Mouse (Mus musculus): ENCODE results near the gene Spi1.

DNA sequence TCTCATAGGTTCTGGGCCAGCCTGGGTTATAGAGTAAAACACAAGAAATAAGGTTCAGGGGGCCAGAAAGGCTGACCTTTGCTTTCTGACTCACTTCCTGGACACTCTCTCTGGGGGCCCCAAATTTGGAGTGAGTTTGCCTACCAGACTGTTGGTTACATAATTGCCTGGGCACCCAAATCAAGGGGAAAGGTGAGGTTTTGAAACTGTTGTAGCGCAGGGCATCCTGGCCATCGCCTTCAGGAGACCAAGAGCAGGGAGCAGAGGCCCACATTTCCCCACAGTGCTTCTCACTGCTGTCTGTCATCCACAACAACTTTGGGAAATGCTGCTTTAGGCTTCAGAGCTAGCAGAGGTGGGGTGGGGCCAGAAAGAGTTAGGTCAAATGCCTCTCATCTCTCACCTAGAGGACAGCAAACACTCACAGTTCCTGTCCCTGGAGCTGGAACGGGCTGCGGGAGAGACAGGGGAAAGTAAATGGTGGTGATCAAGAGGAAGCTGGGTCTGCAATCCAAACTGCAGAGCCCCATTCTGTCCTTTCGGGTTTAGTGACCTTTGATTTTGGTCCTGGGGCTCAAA, 27.7 kb downstream of the Spi1 start:
- TF ChIP-seq POLR2A (IDR thresholded peaks at IDR 0.05; ENCODE audit: low read depth, low read length) (no peak), CTCF (IDR thresholded peaks at IDR 0.05; ENCODE audit: borderline replicate concordance, insufficient read depth, low read length) (no peak)

All from embryonic fibroblast, embryonic 13.5 days (primary cell).